Mouse (Mus musculus) liver, postnatal 0 days (tissue): Measurements from ENCODE around the gene Chst12. TPM values are rescaled to one million over a fixed set of nuclear protein-coding genes. Genes with fewer than 3 reads are reported as not detected.
A peak's percentile ranks its signal among the peaks of the same experiment; 100 is the strongest.
"Not testable (repeated sequence)": the region's sequence is repeated elsewhere in the genome, so short reads cannot be mapped to it uniquely, and the experiment has no call there.

Source experiments
- ATAC-seq: fragments of 200-750 bp; cut with Nextera tagmentation; 2 replicates; pipeline ENCODE4 v1.8.0; 2017; ENCODE audit warnings: mild to moderate bottlenecking, moderate library complexity
- DNase-seq: peaks from one replicate; pipeline ENCODE4 v3.0.0-alpha.2; 2016
- H3K27ac ChIP-seq: fragments of 300-500 bp; sonication (generic); 2 replicates; pipeline ENCODE4 v1.5.1; 2014; ENCODE audit warnings: antibody characterized with exemption, moderate library complexity, mild to moderate bottlenecking, low read depth
- H3K27me3 ChIP-seq: fragments of 300-500 bp; sonication (generic); 2 replicates; pipeline ENCODE4 v1.6.1; 2014; ENCODE audit warnings: low read length, control low read depth, mixed read lengths; ENCODE audit not compliant: insufficient read depth
- H3K36me3 ChIP-seq: fragments of 300-500 bp; sonication (generic); replicated peaks from 2 replicates; pipeline ENCODE4 v1.6.1; 2014; ENCODE audit warnings: mild to moderate bottlenecking, control low read depth, low read length, moderate library complexity, mixed read lengths; ENCODE audit not compliant: insufficient read depth
- H3K4me1 ChIP-seq: fragments of 300-500 bp; sonication (generic); 2 replicates; pipeline ENCODE4 v1.6.1; 2014; ENCODE audit warnings: antibody characterized with exemption, mild to moderate bottlenecking, control low read depth; ENCODE audit not compliant: insufficient read depth
- H3K4me2 ChIP-seq: fragments of 300-500 bp; sonication (generic); 2 replicates; pipeline ENCODE4 v1.6.1; 2014; ENCODE audit warnings: low read depth, mild to moderate bottlenecking, low read length, moderate library complexity, mixed read lengths
- H3K4me3 ChIP-seq: fragments of 300-500 bp; sonication (generic); 2 replicates; pipeline ENCODE4 v1.5.1; 2014; ENCODE audit warnings: low read depth, low read length
- H3K9ac ChIP-seq: fragments of 300-500 bp; sonication (generic); replicated peaks from 2 replicates; pipeline ENCODE4 v1.6.1; 2014; ENCODE audit warnings: mild to moderate bottlenecking, moderate library complexity
- H3K9me3 ChIP-seq: fragments of 300-500 bp; sonication (generic); 2 replicates; pipeline ENCODE4 v1.6.1; 2016; ENCODE audit warnings: mild to moderate bottlenecking, control low read depth, low read length, mixed read lengths
- CTCF ChIP-seq: sonication (generic); IDR thresholded peaks from 2 replicates; pipeline ENCODE4 v1.5.1; 2016; ENCODE audit warnings: antibody characterized with exemption, low read depth
- EP300 ChIP-seq: IDR thresholded peaks from 2 replicates; pipeline ENCODE4 v1.6.1; 2016; ENCODE audit warnings: antibody characterized with exemption, low read depth, mild to moderate bottlenecking
- WGBS: fragments of 180-500 bp; shearing (Covaris S2); extraction: QIAGEN DNeasy Blood & Tissue Kit; methylation state at CpG from one replicate; pipeline ENCODE4 v1.1.7; 2014; ENCODE audit not compliant: insufficient replicate concordance; 5-methylcytosine and 5-hydroxymethylcytosine counted together
- polyA plus RNA-seq: library from polyadenylated mRNA; unstranded; fragments of >200 nt; fragmentation: Nextera tagmentation; extraction: Ambion mirVana; gene quantifications from 2 replicates; pipeline ENCODE4 v1.2.1, GENCODE M21; 2015

The Chst12 gene
- polyA plus RNA-seq, 1 experiment from 2014 or later: 8.6 TPM

- TF ChIP-seq EP300 (no peak), CTCF (no peak)
- Histone ChIP-seq H3K4me1 (no peaks in the 10 kb centered on the region), H3K36me3 (no peaks in the 10 kb centered on the region), H3K27me3 (no peaks in the 10 kb centered on the region), H3K27ac (no peak overlapping the region), H3K9me3 (no peaks in the 10 kb centered on the region), H3K4me2 (no peak overlapping the region), H3K9ac (no peak overlapping the region), H3K4me3 (no peak overlapping the region)
- DNase-seq (no peak), ATAC-seq (peak; percentile 59)
- WGBS: 37% methylated on average over 11 of the region's 11 CpGs
These were observed 12.6 kb upstream of the Chst12 start for GRCm38 (mm10) chr5:140492684-140493233.

GRCm38 (mm10) chr5:140498176-140498575 is 7.2 kb upstream of the Chst12 start:
- 0 out of 2 replicates have a peak, but pooled peaks have one; percentile 28 for ATAC-seq
- Histone ChIP-seq H3K9me3 (no peaks in the 10 kb centered on the region), H3K9ac (no peak overlapping the region), H3K27me3 (no peaks in the 10 kb centered on the region), H3K4me3 (no peak overlapping the region), H3K27ac (no peak overlapping the region), H3K36me3 (no peaks in the 10 kb centered on the region), H3K4me1 (peaks cover 17% of the 10 kb centered on the region), H3K4me2 (no peak overlapping the region)
- DNase-seq: no peak
- TF ChIP-seq EP300: no peak
- TF ChIP-seq CTCF: no peak
- WGBS: 57% methylated on average over 6 of the region's 6 CpGs

- peaks cover 32% of the 10 kb centered on the region for H3K4me1 ChIP-seq
- TF ChIP-seq EP300 (0 out of 2 replicates have a peak, but pooled peaks have one; percentile 43), CTCF (no peak)
- H3K4me2 ChIP-seq: peak overlapping the region; percentile 35; the same call in 1 of the 2 replicates
- no peaks in the 10 kb centered on the region for H3K27me3 ChIP-seq
- no peaks in the 10 kb centered on the region for H3K36me3 ChIP-seq
- ATAC-seq (no peak), DNase-seq (no peak)
- H3K27ac ChIP-seq: no peak overlapping the region
- no peak overlapping the region for H3K9ac ChIP-seq
- 40% methylated on average over 6 of the region's 6 CpGs for WGBS
- H3K9me3 ChIP-seq: no peaks in the 10 kb centered on the region
- no peak overlapping the region for H3K4me3 ChIP-seq
These were observed 4.6 kb upstream of the Chst12 start for GRCm38 (mm10) chr5:140500736-140501135.

GRCm38 (mm10) chr5:140501982-140502836 is 3.1 kb upstream of the Chst12 start:
- DNase-seq (peak; percentile 61), ATAC-seq (no peak)
- H3K9me3 ChIP-seq: no peaks in the 10 kb centered on the region
- peak overlapping the region; percentile 38; the same call in 1 of the 2 replicates for H3K9ac ChIP-seq
- TF ChIP-seq EP300 (no peak), CTCF (no peak)
- 14% methylated on average over 14 of the region's 14 CpGs for whole genome bisulfite sequencing
- peak overlapping the region; percentile 24; the same call in 1 of the 2 replicates for H3K4me3 ChIP-seq
- peak overlapping the region; percentile 59 for H3K4me2 ChIP-seq
- peak overlapping the region; percentile 64 for H3K27ac ChIP-seq
- no peaks in the 10 kb centered on the region for H3K27me3 ChIP-seq
- H3K36me3 ChIP-seq: no peaks in the 10 kb centered on the region
- peaks cover 44% of the 10 kb centered on the region for H3K4me1 ChIP-seq

GRCm38 (mm10) chr5:140502925-140503324 is 2.4 kb upstream of the Chst12 start:
- H3K9ac ChIP-seq: peak overlapping the region; percentile 38; the same call in 1 of the 2 replicates
- H3K9me3 ChIP-seq, ATAC-seq, H3K27me3 ChIP-seq, H3K36me3 ChIP-seq: not testable (repeated sequence)
- under 1% methylated on average over 12 of the region's 12 CpGs for WGBS
- H3K27ac ChIP-seq: peak overlapping the region; percentile 64
- H3K4me1 ChIP-seq: peaks cover 50% of the 10 kb centered on the region
- peak overlapping the region; percentile 59 for H3K4me2 ChIP-seq
- H3K4me3 ChIP-seq: peak overlapping the region; percentile 24; the same call in 1 of the 2 replicates
- DNase-seq: peak; percentile 59

GRCm38 (mm10) chr5:140506096-140506794 is 895 bp downstream of the Chst12 start:
- DNase-seq (peak; percentile 55), ATAC-seq (no peak)
- peak overlapping the region; percentile 58 for H3K4me3 ChIP-seq
- peaks cover 49% of the 10 kb centered on the region for H3K4me1 ChIP-seq
- peak overlapping the region; percentile 79 for H3K4me2 ChIP-seq
- no peaks in the 10 kb centered on the region for H3K36me3 ChIP-seq
- peak overlapping the region; percentile 81 for H3K27ac ChIP-seq
- peak overlapping the region; percentile 56 for H3K9ac ChIP-seq
- TF ChIP-seq CTCF: no peak
- TF ChIP-seq EP300: no peak
- whole genome bisulfite sequencing: 20% methylated on average over 22 of the region's 22 CpGs
- no peaks in the 10 kb centered on the region for H3K9me3 ChIP-seq
- H3K27me3 ChIP-seq: no peaks in the 10 kb centered on the region
